Mouse (Mus musculus) small intestine, adult 2 months (tissue): ENCODE measurements around the gene Rims3. TPM values are rescaled to one million over a fixed set of nuclear protein-coding genes. Genes with fewer than 3 reads are reported as not detected.

ENCODE experiments used
- H3K27ac ChIP-seq: fragments of 200-500 bp; 2 replicates; pipeline ENCODE4 v1.5.1; 2012; ENCODE audit warnings: low read depth, low read length, control low read depth, inconsistent platforms; ENCODE audit not compliant: insufficient read depth
- H3K27me3 ChIP-seq: fragments of 200-500 bp; 2 replicates; pipeline ENCODE4 v1.6.1; 2012; ENCODE audit warnings: mild to moderate bottlenecking, moderate library complexity, low read length, inconsistent platforms; ENCODE audit not compliant: control insufficient read depth, insufficient read depth
- H3K36me3 ChIP-seq: fragments of 200-500 bp; 2 replicates; pipeline ENCODE4 v1.6.1; 2012; ENCODE audit warnings: mild to moderate bottlenecking, low read length, control low read depth, inconsistent platforms; ENCODE audit not compliant: control insufficient read depth, insufficient read depth
- H3K4me1 ChIP-seq: fragments of 200-500 bp; 2 replicates; pipeline ENCODE4 v1.6.1; 2012; ENCODE audit warnings: low read length, inconsistent platforms, mixed read lengths; ENCODE audit not compliant: control insufficient read depth, insufficient read depth, insufficient read length
- H3K4me3 ChIP-seq: fragments of 200-500 bp; 2 replicates; pipeline ENCODE4 v1.5.1; 2012; ENCODE audit warnings: low read depth, mild to moderate bottlenecking, control low read depth, inconsistent platforms, low read length, moderate library complexity
- CTCF ChIP-seq: fragments of 200-500 bp; IDR thresholded peaks from 2 replicates; pipeline ENCODE4 v1.5.1; 2012; ENCODE audit warnings: low read depth, mild to moderate bottlenecking, control low read depth, inconsistent platforms, low read length, moderate library complexity, mixed read lengths; ENCODE audit not compliant: insufficient replicate concordance, insufficient read length; ENCODE audit errors: extremely low read depth
- POLR2A ChIP-seq: fragments of 200-500 bp; IDR thresholded peaks from 2 replicates; pipeline ENCODE4 v1.6.1; 2012; ENCODE audit warnings: low read depth, mild to moderate bottlenecking, control low read depth, inconsistent platforms, low read length, moderate library complexity
- WGBS: fragments of 180-500 bp; shearing (Covaris S2); methylation state at CpG from one replicate; pipeline ENCODE4 v1.1.7; 2018; 5-methylcytosine and 5-hydroxymethylcytosine counted together
- polyA plus RNA-seq: library from polyadenylated mRNA; depleted of rRNA; stranded (reverse); fragments of >200 nt; gene quantifications from 2 replicates; pipeline ENCODE4 v1.2.3, GENCODE M21; 2012

Gene Rims3
- polyA plus RNA-seq, 1 experiment, result 0.51 TPM

GRCm38 (mm10) chr4:120882002-120882625, 27.5 kb downstream of the Rims3 start:
- no peaks in the 10 kb centered on the region for H3K27me3 ChIP-seq
- no peaks in the 10 kb centered on the region for H3K36me3 ChIP-seq
- no peak overlapping the region for H3K4me3 ChIP-seq
- TF ChIP-seq POLR2A (no peak), CTCF (no peak)
- WGBS, result 59% methylated on average over 5 of the region's 5 CpGs
- no peaks in the 10 kb centered on the region; the same call in 1 of the 2 replicates for H3K4me1 ChIP-seq
- no peak overlapping the region for H3K27ac ChIP-seq

- WGBS, result 32% methylated on average over 13 of the region's 13 CpGs
- TF ChIP-seq POLR2A (no peak), CTCF (no peak)
- Histone ChIP-seq H3K36me3 (no peaks in the 10 kb centered on the region), H3K27ac (no peak overlapping the region), H3K4me3 (no peak overlapping the region), H3K4me1 (no peaks in the 10 kb centered on the region; the same call in 1 of the 2 replicates), H3K27me3 (no peaks in the 10 kb centered on the region)
These were observed 30.8 kb downstream of the Rims3 start for GRCm38 (mm10) chr4:120885208-120886120.

DNA sequence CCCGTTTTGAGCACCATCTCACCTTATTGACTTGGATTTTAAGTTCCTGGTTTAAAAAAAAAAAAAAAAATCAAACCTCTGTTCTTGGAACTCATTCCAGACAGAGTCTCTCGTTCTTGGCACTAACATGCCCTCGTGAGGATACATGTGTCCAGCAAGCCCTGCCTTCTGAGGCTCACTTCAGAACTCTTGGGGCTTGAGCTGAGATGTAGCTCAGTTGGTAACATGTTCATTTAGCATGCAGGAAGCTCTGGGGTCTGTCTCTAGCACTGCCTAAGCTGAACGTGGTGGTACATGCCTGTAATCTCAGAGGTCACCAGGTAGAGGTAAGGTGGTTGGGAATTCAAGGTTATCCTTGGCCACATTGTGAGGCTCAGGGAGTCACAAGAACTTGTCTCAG, 31.5 kb downstream of the Rims3 start:
- 10% methylated on average over 4 of the region's 4 CpGs for whole genome bisulfite sequencing
- Histone ChIP-seq H3K4me3 (no peak overlapping the region), H3K36me3 (no peaks in the 10 kb centered on the region), H3K27me3 (no peaks in the 10 kb centered on the region), H3K27ac (no peak overlapping the region), H3K4me1 (no peaks in the 10 kb centered on the region; the same call in 1 of the 2 replicates)
- TF ChIP-seq POLR2A (no peak), CTCF (no peak)

DNA sequence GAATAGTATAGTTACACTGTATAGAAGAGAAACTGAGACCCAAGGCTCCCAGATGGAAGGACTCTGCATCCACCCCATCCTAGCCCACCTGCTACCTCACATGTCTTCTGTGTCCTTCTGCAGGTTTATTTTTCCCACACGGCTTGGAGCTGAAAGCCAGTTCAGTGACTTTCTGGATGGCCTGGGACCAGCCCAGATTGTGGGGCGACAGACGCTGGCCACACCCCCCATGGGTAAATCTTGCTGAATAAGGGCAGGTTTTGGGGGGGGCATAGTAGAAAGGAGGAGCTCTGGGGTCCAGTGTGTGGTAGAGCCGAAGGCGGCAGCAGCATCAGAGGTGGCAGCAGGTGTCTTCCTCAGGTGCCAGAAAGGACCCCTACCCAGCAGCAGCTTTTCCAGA, 32.2 kb downstream of the Rims3 start:
- Histone ChIP-seq H3K27me3 (no peaks in the 10 kb centered on the region), H3K4me1 (no peaks in the 10 kb centered on the region; the same call in 1 of the 2 replicates), H3K36me3 (no peaks in the 10 kb centered on the region), H3K4me3 (no peak overlapping the region), H3K27ac (no peak overlapping the region)
- TF ChIP-seq POLR2A (no peak), CTCF (no peak)
- 72% methylated on average over 5 of the region's 5 CpGs for WGBS

DNA sequence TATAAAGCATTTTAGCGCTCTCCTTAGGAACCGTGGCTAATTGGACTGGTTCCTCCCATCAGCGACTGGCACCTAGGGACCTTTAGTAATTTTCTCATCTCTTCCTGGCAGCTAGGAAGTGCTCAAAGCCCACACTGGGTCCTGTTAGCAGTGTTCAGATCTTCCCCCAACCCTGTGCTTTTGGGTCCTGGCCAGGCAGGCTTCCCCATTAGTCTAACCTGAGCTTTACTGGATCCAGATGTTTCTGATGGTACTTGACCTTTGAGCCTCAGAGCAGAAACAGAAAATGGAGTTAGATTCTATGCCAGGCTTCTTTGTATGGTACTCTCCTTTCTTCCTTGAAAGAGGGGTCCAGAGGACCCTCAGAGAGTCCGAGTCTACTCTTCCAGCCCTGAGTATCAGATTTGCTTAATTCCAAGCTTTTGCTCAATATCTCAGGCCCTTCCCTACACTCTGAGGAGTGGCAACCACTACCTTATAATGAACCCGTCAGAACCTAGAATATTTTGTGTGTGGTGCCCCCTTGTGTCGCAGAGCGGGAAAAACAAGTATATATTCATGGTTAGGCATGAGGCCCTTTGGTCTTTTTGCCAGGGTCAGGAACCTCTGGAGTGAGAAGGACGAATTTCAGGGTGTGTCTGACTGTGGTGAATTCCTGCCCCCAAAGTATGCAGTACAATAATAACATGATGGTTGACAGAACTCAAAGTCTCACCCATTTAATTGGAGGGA, 32.9 kb downstream of the Rims3 start:
- Histone ChIP-seq H3K36me3 (no peaks in the 10 kb centered on the region), H3K4me1 (no peaks in the 10 kb centered on the region; the same call in 1 of the 2 replicates), H3K27me3 (no peaks in the 10 kb centered on the region), H3K27ac (no peak overlapping the region), H3K4me3 (no peak overlapping the region)
- TF ChIP-seq CTCF, result peak; percentile 24; the same call in 1 of the 2 replicates
- no peak for TF ChIP-seq POLR2A
- 24% methylated on average over 8 of the region's 8 CpGs for WGBS

GRCm38 (mm10) chr4:120888884-120889283, 34.3 kb downstream of the Rims3 start:
- 64% methylated on average over 8 of the region's 8 CpGs for WGBS

More at GRCm38 (mm10) chr4:120888884-120889283, 34.3 kb downstream of the Rims3 start:
- Histone ChIP-seq H3K27me3 (no peaks in the 10 kb centered on the region), H3K36me3 (no peaks in the 10 kb centered on the region), H3K27ac (no peak overlapping the region), H3K4me1 (no peaks in the 10 kb centered on the region; the same call in 1 of the 2 replicates), H3K4me3 (no peak overlapping the region)
- no peak for TF ChIP-seq POLR2A
- no peak for TF ChIP-seq CTCF
